Mouse (Mus musculus) limb, embryonic 12.5 days (tissue): ENCODE data around the gene Slit1. TPM values are rescaled to one million over a fixed set of nuclear protein-coding genes. Genes with fewer than 3 reads are reported as not detected.

Source experiments
- ATAC-seq: fragments of 200-750 bp; cut with Nextera tagmentation; 2 replicates; pipeline ENCODE4 v1.8.0; 2017; ENCODE audit warnings: low read depth, moderate TSS enrichment; ENCODE audit not compliant: insufficient number of reproducible peaks, insufficient read depth, low FRiP score, low TSS enrichment
- H3K27ac ChIP-seq: fragments of 300-500 bp; sonication (generic); 2 replicates; pipeline ENCODE4 v1.5.1; 2016; ENCODE audit warnings: mild to moderate bottlenecking, moderate library complexity
- H3K27me3 ChIP-seq: fragments of 300-500 bp; sonication (generic); 2 replicates; pipeline ENCODE4 v1.6.1; 2016; ENCODE audit warnings: mild to moderate bottlenecking, moderate library complexity
- H3K36me3 ChIP-seq: fragments of 300-500 bp; sonication (generic); 2 replicates; pipeline ENCODE4 v1.6.1; 2016; ENCODE audit warnings: mild to moderate bottlenecking, moderate library complexity
- H3K4me1 ChIP-seq: fragments of 300-500 bp; sonication (generic); replicated peaks from 2 replicates; pipeline ENCODE4 v1.6.1; 2016
- H3K4me2 ChIP-seq: fragments of 300-500 bp; sonication (generic); 2 replicates; pipeline ENCODE4 v1.6.1; 2016; ENCODE audit warnings: mild to moderate bottlenecking, moderate library complexity
- H3K4me3 ChIP-seq: fragments of 300-500 bp; sonication (generic); replicated peaks from 2 replicates; pipeline ENCODE4 v1.5.1; 2016; ENCODE audit warnings: mild to moderate bottlenecking
- H3K9ac ChIP-seq: fragments of 300-500 bp; sonication (generic); replicated peaks from 2 replicates; pipeline ENCODE4 v1.6.1; 2016; ENCODE audit warnings: mild to moderate bottlenecking, moderate library complexity
- H3K9me3 ChIP-seq: fragments of 300-500 bp; sonication (generic); 2 replicates; pipeline ENCODE4 v1.6.1; 2016; ENCODE audit warnings: mild to moderate bottlenecking, moderate library complexity
- WGBS: fragments of 180-500 bp; shearing (Covaris S2); methylation state at CpG from one replicate; pipeline ENCODE4 v1.1.7; 2016; 5-methylcytosine and 5-hydroxymethylcytosine counted together
- polyA plus RNA-seq: library from polyadenylated mRNA; unstranded; fragments of >200 nt; fragmentation: Nextera tagmentation; extraction: Ambion mirVana; gene quantifications from 2 replicates; pipeline ENCODE4 v1.2.1, GENCODE M21; 2016

Slit1 gene
- polyA plus RNA-seq, 1 experiment from 2014 or later: 0.40 TPM

GRCm38 (mm10) chr19:41669747-41670342 is 73.6 kb downstream of the Slit1 start:
- Histone ChIP-seq H3K27ac (no peak overlapping the region), H3K4me1 (peaks cover 16% of the 10 kb centered on the region), H3K36me3 (no peaks in the 10 kb centered on the region), H3K4me2 (no peak overlapping the region), H3K27me3 (peaks cover 57% of the 10 kb centered on the region), H3K9me3 (no peaks in the 10 kb centered on the region), H3K9ac (no peak overlapping the region; the same call in 1 of the 2 replicates), H3K4me3 (no peak overlapping the region)
- ATAC-seq: no peak
- WGBS: 22% methylated on average over 12 of the region's 12 CpGs

DNA sequence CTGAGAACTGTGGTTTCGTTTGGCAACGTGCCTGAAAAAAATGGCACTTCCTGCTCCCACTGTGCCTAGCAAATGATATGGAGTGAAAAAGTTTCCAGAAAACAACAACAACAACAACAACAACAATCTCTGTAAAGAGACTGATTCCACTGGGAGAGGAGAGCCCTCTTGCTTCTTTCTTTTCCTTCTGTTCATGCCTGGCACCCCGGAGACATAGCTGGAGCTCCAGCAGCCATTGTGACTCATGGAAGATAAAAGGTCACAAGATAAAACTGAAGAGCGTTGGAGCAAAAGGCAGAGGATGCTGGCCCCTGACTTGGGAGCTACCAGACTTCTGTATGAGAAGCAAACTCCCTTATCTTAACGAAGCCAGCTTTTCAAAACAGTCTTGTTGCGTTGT is 75.9 kb downstream of the Slit1 start:
- H3K9ac ChIP-seq: no peak overlapping the region
- H3K27me3 ChIP-seq: peaks cover 79% of the 10 kb centered on the region
- WGBS: 53% methylated on average over 6 of the region's 6 CpGs
- no peaks in the 10 kb centered on the region for H3K9me3 ChIP-seq
- peaks cover 24% of the 10 kb centered on the region for H3K4me1 ChIP-seq
- no peak overlapping the region for H3K4me3 ChIP-seq
- H3K27ac ChIP-seq: no peak overlapping the region
- H3K36me3 ChIP-seq: no peaks in the 10 kb centered on the region
- no peak overlapping the region for H3K4me2 ChIP-seq
- ATAC-seq: no peak

GRCm38 (mm10) chr19:41665941-41666340 is 77.5 kb downstream of the Slit1 start:
- Histone ChIP-seq H3K36me3 (no peaks in the 10 kb centered on the region), H3K27me3 (peaks cover 75% of the 10 kb centered on the region), H3K4me1 (peaks cover 22% of the 10 kb centered on the region), H3K4me3 (no peak overlapping the region), H3K9ac (no peak overlapping the region), H3K4me2 (no peak overlapping the region), H3K9me3 (no peaks in the 10 kb centered on the region), H3K27ac (no peak overlapping the region)
- WGBS: 61% methylated on average over 4 of the region's 4 CpGs
- ATAC-seq: no peak

- no peaks in the 10 kb centered on the region for H3K36me3 ChIP-seq
- no peak overlapping the region for H3K4me2 ChIP-seq
- no peaks in the 10 kb centered on the region for H3K9me3 ChIP-seq
- no peak for ATAC-seq
- no peak overlapping the region for H3K27ac ChIP-seq
- 8% methylated on average over 13 of the region's 13 CpGs for WGBS
- peaks cover 7% of the 10 kb centered on the region; the same call in 1 of the 2 replicates for H3K4me1 ChIP-seq
- H3K9ac ChIP-seq: no peak overlapping the region
- peaks cover 86% of the 10 kb centered on the region for H3K27me3 ChIP-seq
- no peak overlapping the region for H3K4me3 ChIP-seq
Measured at GRCm38 (mm10) chr19:41663506-41664242, 79.8 kb downstream of the Slit1 start.

DNA sequence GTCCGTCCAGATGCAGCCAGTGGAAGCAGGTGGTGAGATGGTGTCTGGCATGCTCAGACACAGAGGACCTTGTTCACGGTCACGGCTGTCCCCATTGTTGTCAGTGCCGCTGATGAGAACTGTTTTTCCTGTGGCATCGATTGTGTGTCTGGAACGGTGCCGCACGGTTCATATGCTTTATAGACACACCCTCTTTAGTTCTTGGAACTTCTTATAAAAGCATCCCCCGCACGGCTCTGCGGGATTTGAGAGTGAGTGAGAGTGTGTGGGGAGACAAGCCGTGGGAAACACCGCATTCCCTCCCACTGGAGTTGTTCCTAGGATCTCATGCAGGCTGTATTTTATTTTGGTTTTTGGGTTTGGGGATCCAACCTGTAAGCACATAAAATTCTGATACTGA is 82.0 kb downstream of the Slit1 start:
- no peak overlapping the region for H3K9ac ChIP-seq
- no peak overlapping the region for H3K4me2 ChIP-seq
- peaks cover 7% of the 10 kb centered on the region; the same call in 1 of the 2 replicates for H3K4me1 ChIP-seq
- no peak overlapping the region for H3K4me3 ChIP-seq
- peaks cover 88% of the 10 kb centered on the region for H3K27me3 ChIP-seq
- H3K27ac ChIP-seq: no peak overlapping the region
- no peak for ATAC-seq
- H3K36me3 ChIP-seq: no peaks in the 10 kb centered on the region
- H3K9me3 ChIP-seq: no peaks in the 10 kb centered on the region
- WGBS: 88% methylated on average over 13 of the region's 13 CpGs

- H3K4me1 ChIP-seq: peaks cover 7% of the 10 kb centered on the region; the same call in 1 of the 2 replicates
- no peak overlapping the region for H3K4me3 ChIP-seq
- WGBS: 12% methylated on average over 4 of the region's 4 CpGs
- ATAC-seq: no peak
- no peaks in the 10 kb centered on the region for H3K36me3 ChIP-seq
- no peak overlapping the region for H3K27ac ChIP-seq
- H3K4me2 ChIP-seq: no peak overlapping the region
- peaks cover 88% of the 10 kb centered on the region for H3K27me3 ChIP-seq
- H3K9me3 ChIP-seq: no peaks in the 10 kb centered on the region
- H3K9ac ChIP-seq: no peak overlapping the region
Measured at GRCm38 (mm10) chr19:41660999-41661374, 82.5 kb downstream of the Slit1 start.

GRCm38 (mm10) chr19:41660294-41660998 is 83.0 kb downstream of the Slit1 start:
- Histone ChIP-seq H3K27me3 (peaks cover 84% of the 10 kb centered on the region), H3K27ac (no peak overlapping the region), H3K4me1 (peaks cover 7% of the 10 kb centered on the region; the same call in 1 of the 2 replicates), H3K9me3 (no peaks in the 10 kb centered on the region), H3K36me3 (no peaks in the 10 kb centered on the region), H3K4me2 (no peak overlapping the region), H3K4me3 (no peak overlapping the region), H3K9ac (no peak overlapping the region)
- no peak for ATAC-seq
- 67% methylated on average over 17 of the region's 17 CpGs for WGBS

DNA sequence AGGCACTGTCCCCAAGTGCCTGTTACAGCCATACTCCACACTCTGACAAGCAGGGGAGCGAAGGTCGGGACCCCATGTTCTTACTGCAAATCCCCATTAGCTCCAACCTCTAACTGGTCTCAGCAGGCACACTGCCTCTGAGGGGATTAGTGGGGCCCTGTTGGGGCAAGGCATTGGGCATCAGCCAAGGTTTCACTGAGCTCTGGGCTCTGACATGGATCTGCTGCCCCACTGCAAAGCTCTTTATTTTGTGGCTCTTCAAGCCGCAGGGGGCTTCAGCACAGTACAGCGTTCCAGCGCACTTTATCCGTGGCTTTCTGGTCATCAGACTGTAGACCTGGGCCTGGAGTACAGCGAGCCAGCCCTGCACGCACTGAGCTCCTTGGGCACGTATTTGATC is 86.0 kb downstream of the Slit1 start:
- Histone ChIP-seq H3K9me3 (no peaks in the 10 kb centered on the region), H3K27me3 (peaks cover 71% of the 10 kb centered on the region), H3K9ac (no peak overlapping the region), H3K27ac (no peak overlapping the region), H3K4me1 (no peaks in the 10 kb centered on the region), H3K4me2 (no peak overlapping the region), H3K4me3 (no peak overlapping the region), H3K36me3 (no peaks in the 10 kb centered on the region)
- 25% methylated on average over 9 of the region's 9 CpGs for whole genome bisulfite sequencing
- no peak for ATAC-seq

GRCm38 (mm10) chr19:41656671-41657070 is 86.8 kb downstream of the Slit1 start:
- H3K9ac ChIP-seq: no peak overlapping the region
- no peaks in the 10 kb centered on the region for H3K9me3 ChIP-seq
- no peaks in the 10 kb centered on the region for H3K4me1 ChIP-seq
- no peak overlapping the region for H3K27ac ChIP-seq
- ATAC-seq: no peak
- 80% methylated on average over 14 of the region's 14 CpGs for WGBS
- peaks cover 75% of the 10 kb centered on the region for H3K27me3 ChIP-seq
- no peak overlapping the region for H3K4me3 ChIP-seq
- H3K4me2 ChIP-seq: no peak overlapping the region
- H3K36me3 ChIP-seq: no peaks in the 10 kb centered on the region

GRCm38 (mm10) chr19:41655970-41656369 is 87.5 kb downstream of the Slit1 start:
- Histone ChIP-seq H3K4me1 (no peaks in the 10 kb centered on the region), H3K4me3 (no peak overlapping the region), H3K27ac (no peak overlapping the region), H3K4me2 (no peak overlapping the region), H3K9me3 (no peaks in the 10 kb centered on the region), H3K27me3 (peaks cover 76% of the 10 kb centered on the region), H3K36me3 (no peaks in the 10 kb centered on the region), H3K9ac (no peak overlapping the region)
- WGBS: 7% methylated on average over 9 of the region's 9 CpGs
- ATAC-seq: no peak

DNA sequence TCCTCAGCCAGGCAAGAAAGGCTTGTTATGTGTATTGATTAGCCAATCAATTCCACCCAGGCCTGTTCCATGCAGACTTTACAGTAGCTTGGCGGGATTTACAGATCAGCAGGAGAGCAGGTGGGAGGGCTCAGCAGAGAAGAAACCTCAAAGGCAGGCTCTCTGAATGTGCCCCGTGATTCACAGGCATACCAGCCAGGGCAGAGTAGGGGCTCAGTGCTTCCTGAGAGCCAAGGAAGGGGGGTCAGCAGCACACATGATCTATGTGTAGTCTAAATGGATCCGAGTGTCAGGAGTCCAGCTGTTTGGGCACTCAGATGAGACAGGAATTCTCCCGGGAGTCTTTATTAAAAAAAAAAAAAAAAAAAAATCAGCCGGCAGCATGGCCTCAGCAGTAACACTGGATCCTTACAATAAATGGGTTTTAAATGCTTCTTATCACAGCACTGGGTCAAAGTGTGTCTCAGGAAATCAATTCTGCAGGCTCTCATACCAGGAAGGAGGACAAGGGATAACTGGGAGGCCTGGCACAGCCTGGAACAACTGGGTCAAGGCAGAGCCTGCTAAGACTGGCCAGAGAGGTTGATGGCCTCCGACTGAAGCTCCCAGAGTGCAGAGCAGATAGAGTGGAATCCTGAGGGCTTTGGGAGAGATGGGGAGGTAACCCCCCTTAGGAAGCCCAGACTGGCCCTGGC is 88.2 kb downstream of the Slit1 start:
- H3K36me3 ChIP-seq: no peaks in the 10 kb centered on the region
- ATAC-seq: no peak
- peaks cover 78% of the 10 kb centered on the region for H3K27me3 ChIP-seq
- H3K9ac ChIP-seq: no peak overlapping the region
- no peaks in the 10 kb centered on the region for H3K9me3 ChIP-seq
- no peaks in the 10 kb centered on the region for H3K4me1 ChIP-seq
- H3K27ac ChIP-seq: no peak overlapping the region
- 13% methylated on average over 6 of the region's 6 CpGs for WGBS
- no peak overlapping the region for H3K4me3 ChIP-seq
- H3K4me2 ChIP-seq: no peak overlapping the region
